Mouse (Mus musculus) limb, embryonic 15.5 days (tissue): ENCODE measurements around the gene Pex3. TPM values are rescaled to one million over a fixed set of nuclear protein-coding genes. Genes with fewer than 3 reads are reported as not detected.
A peak's percentile ranks its signal among the peaks of the same experiment; 100 is the strongest.
"Not testable (repeated sequence)": the region's sequence is repeated elsewhere in the genome, so short reads cannot be mapped to it uniquely, and the experiment has no call there.

Source experiments
- ATAC-seq: fragments of 200-750 bp; cut with Nextera tagmentation; 2 replicates; pipeline ENCODE4 v1.8.0; 2017; ENCODE audit warnings: low read depth, moderate TSS enrichment; ENCODE audit not compliant: insufficient number of reproducible peaks, low FRiP score, low TSS enrichment
- H3K27ac ChIP-seq: fragments of 300-500 bp; sonication (generic); 2 replicates; pipeline ENCODE4 v1.5.1; 2015; ENCODE audit warnings: moderate library complexity, mild to moderate bottlenecking, inconsistent platforms
- H3K27me3 ChIP-seq: fragments of 300-500 bp; sonication (generic); 2 replicates; pipeline ENCODE4 v1.6.1; 2015; ENCODE audit warnings: inconsistent platforms
- H3K36me3 ChIP-seq: fragments of 300-500 bp; sonication (generic); 2 replicates; pipeline ENCODE4 v1.6.1; 2015; ENCODE audit warnings: inconsistent platforms
- H3K4me1 ChIP-seq: fragments of 300-500 bp; sonication (generic); 2 replicates; pipeline ENCODE4 v1.6.1; 2015; ENCODE audit warnings: inconsistent platforms
- H3K4me2 ChIP-seq: fragments of 300-500 bp; sonication (generic); 2 replicates; pipeline ENCODE4 v1.6.1; 2015; ENCODE audit warnings: mild to moderate bottlenecking, inconsistent platforms
- H3K4me3 ChIP-seq: fragments of 300-500 bp; sonication (generic); 2 replicates; pipeline ENCODE4 v1.5.1; 2015; ENCODE audit warnings: mild to moderate bottlenecking, inconsistent platforms
- H3K9ac ChIP-seq: fragments of 300-500 bp; sonication (generic); 2 replicates; pipeline ENCODE4 v1.6.1; 2015; ENCODE audit warnings: inconsistent platforms
- H3K9me3 ChIP-seq: fragments of 300-500 bp; sonication (generic); 2 replicates; pipeline ENCODE4 v1.6.1; 2016; ENCODE audit warnings: inconsistent platforms
- WGBS: fragments of 180-500 bp; shearing (Covaris S2); methylation state at CpG from one replicate; pipeline ENCODE4 v1.1.7; 2015; 5-methylcytosine and 5-hydroxymethylcytosine counted together
- polyA plus RNA-seq: library from polyadenylated mRNA; unstranded; fragments of >200 nt; fragmentation: Nextera tagmentation; extraction: Ambion mirVana; gene quantifications from 2 replicates; pipeline ENCODE4 v1.2.1, GENCODE M21; 2015

The Pex3 gene
- polyA plus RNA-seq, 1 experiment from 2014 or later, result 27.8 TPM

DNA sequence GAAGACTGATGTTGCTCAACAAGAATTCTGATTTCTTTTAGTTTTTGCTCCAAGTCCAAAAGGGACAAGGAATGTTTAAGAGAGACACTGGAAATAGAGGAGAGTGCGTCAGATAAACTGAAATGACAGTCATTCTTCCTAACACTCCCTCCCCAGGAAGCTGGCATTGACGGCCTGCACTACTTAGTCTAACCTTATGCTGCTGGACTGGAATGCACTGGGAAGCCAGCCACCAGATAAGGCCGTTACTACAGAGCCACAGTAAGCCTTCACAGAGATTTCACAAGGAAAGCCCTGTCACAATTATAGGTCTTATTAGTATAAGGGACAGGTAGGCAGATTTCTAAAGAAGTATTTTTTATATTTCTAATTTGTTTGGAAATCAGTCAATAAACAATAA, 18.2 kb downstream of the Pex3 start:
- H3K9me3 ChIP-seq, result no peaks in the 10 kb centered on the region
- no peak for ATAC-seq
- H3K36me3 ChIP-seq, result peaks cover 46% of the 10 kb centered on the region
- H3K27me3 ChIP-seq, result no peaks in the 10 kb centered on the region
- H3K4me1 ChIP-seq, result no peaks in the 10 kb centered on the region
- no peak overlapping the region for H3K27ac ChIP-seq
- H3K4me3 ChIP-seq, result no peak overlapping the region
- H3K4me2 ChIP-seq, result no peak overlapping the region
- 80% methylated on average over 3 of the region's 3 CpGs for WGBS
- H3K9ac ChIP-seq, result no peak overlapping the region

GRCm38 (mm10) chr10:13528155-13528554, 24.8 kb downstream of the Pex3 start:
- 92% methylated on average over 4 of the region's 4 CpGs for WGBS
- no peak overlapping the region for H3K4me2 ChIP-seq
- no peaks in the 10 kb centered on the region for H3K27me3 ChIP-seq
- H3K4me3 ChIP-seq, result no peak overlapping the region
- no peaks in the 10 kb centered on the region for H3K9me3 ChIP-seq
- H3K36me3 ChIP-seq, result peaks cover 44% of the 10 kb centered on the region
- ATAC-seq, result no peak
- H3K9ac ChIP-seq, result no peak overlapping the region
- no peaks in the 10 kb centered on the region for H3K4me1 ChIP-seq
- no peak overlapping the region for H3K27ac ChIP-seq

DNA sequence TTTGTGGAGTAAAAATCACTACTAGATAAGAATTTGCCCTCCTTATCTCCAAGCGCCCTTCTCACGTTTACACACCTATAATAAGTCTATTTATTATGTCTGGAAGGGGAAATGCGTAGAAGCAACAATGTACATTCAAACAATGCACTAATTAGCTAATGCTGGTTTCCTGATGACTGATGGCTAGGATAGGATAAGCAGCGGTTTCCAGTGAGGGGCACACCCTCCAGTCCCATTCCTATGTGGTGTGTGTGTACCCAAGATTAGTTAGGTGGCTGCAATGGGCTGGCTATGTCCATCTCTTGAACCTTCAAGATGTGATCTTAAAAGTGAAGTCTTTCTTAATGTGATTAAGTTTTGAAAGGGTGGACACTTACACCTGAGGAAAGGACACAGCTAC, 31.1 kb downstream of the Pex3 start:
- H3K9me3 ChIP-seq, result no peaks in the 10 kb centered on the region
- 81% methylated on average over 4 of the region's 4 CpGs for WGBS
- H3K4me2 ChIP-seq, result no peak overlapping the region
- ATAC-seq, result no peak
- no peaks in the 10 kb centered on the region for H3K27me3 ChIP-seq
- no peaks in the 10 kb centered on the region for H3K4me1 ChIP-seq
- peaks cover 10% of the 10 kb centered on the region for H3K36me3 ChIP-seq
- no peak overlapping the region for H3K9ac ChIP-seq
- no peak overlapping the region for H3K27ac ChIP-seq
- no peak overlapping the region for H3K4me3 ChIP-seq

DNA sequence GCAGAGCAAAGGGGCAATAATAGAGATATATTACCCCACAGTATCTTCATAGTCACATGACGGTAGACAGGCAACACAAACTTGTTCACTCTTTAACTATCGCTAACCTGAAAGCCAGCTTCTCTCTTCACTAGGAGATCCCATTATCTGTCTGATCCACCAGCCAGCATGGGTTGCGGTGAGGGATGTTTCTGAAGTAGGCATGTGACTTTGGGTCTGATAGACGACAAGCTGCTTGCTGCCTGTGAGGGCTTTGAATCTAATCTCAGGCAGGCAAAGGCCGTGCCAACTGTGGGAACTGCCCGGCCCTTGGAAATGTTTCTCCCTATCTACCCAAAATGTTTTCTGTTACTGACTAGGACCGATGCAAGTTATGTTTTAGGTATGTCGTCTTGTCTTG, 50.6 kb downstream of the Pex3 start:
- no peak overlapping the region for H3K4me3 ChIP-seq
- H3K4me2 ChIP-seq, result no peak overlapping the region
- 84% methylated on average over 8 of the region's 8 CpGs for WGBS

GRCm38 (mm10) chr10:13501533-13501932, 51.4 kb downstream of the Pex3 start:
- ATAC-seq, H3K36me3 ChIP-seq, H3K27ac ChIP-seq, H3K9me3 ChIP-seq, H3K27me3 ChIP-seq: not testable (repeated sequence)
- peaks cover 11% of the 10 kb centered on the region; the same call in 1 of the 2 replicates for H3K4me1 ChIP-seq
- peak overlapping the region; percentile 88 for H3K4me2 ChIP-seq
- H3K9ac ChIP-seq, result 0 out of 2 replicates have a peak overlapping the region, but pooled peaks have one; percentile 52
- WGBS, result 50% methylated on average over 4 of the region's 4 CpGs
- peak overlapping the region; percentile 60 for H3K4me3 ChIP-seq

More for the DNA sequence above, 50.6 kb downstream of the Pex3 start:
- Histone ChIP-seq H3K36me3 (peaks cover 7% of the 10 kb centered on the region; the same call in 1 of the 2 replicates), H3K9ac (no peak overlapping the region), H3K27me3 (no peaks in the 10 kb centered on the region), H3K9me3 (no peaks in the 10 kb centered on the region), H3K4me1 (peaks cover 11% of the 10 kb centered on the region; the same call in 1 of the 2 replicates), H3K27ac (no peak overlapping the region)
- ATAC-seq, result no peak

DNA sequence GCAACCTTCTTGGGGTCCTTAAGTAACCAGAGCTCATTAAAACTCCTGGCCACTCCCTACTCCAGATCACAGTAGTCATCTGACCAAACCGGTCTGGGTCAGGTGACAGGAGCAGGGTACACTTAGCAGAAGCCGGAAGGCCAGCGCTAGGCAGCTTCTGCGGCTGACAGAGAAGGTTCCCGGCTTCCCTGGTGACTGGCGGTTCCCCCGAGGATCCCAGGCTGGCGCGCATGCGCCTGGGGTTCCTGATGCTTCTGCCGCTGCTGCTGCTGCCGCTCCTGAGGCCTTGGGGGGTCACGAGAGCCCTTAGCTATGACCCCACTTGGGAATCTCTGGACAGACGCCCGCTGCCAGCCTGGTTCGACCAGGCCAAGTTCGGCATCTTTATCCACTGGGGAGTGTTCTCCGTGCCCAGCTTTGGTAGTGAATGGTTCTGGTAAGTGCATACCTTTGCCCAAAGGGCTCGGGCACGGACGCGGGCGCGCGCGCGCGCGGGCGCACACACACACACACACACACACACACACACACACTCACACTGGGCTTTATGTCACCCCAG, 51.9 kb downstream of the Pex3 start:
- WGBS, result 1% methylated on average over 30 of the region's 30 CpGs
- Histone ChIP-seq H3K4me3 (peak overlapping the region; percentile 60), H3K27ac (no peak overlapping the region), H3K9me3 (no peaks in the 10 kb centered on the region), H3K4me2 (peak overlapping the region; percentile 88), H3K4me1 (peaks cover 11% of the 10 kb centered on the region; the same call in 1 of the 2 replicates), H3K27me3 (no peaks in the 10 kb centered on the region), H3K36me3 (peaks cover 7% of the 10 kb centered on the region; the same call in 1 of the 2 replicates), H3K9ac (peak overlapping the region; percentile 52)
- peak; percentile 73 for ATAC-seq

GRCm38 (mm10) chr10:13500473-13500872, 52.5 kb downstream of the Pex3 start:
- Histone ChIP-seq H3K27ac (no peak overlapping the region), H3K36me3 (peaks cover 7% of the 10 kb centered on the region; the same call in 1 of the 2 replicates), H3K27me3 (no peaks in the 10 kb centered on the region), H3K9me3 (no peaks in the 10 kb centered on the region), H3K4me3 (peak overlapping the region; percentile 60), H3K4me1 (peaks cover 11% of the 10 kb centered on the region; the same call in 1 of the 2 replicates), H3K4me2 (peak overlapping the region; percentile 88), H3K9ac (no peak overlapping the region)
- 49% methylated on average over 9 of the region's 9 CpGs for WGBS
- no peak for ATAC-seq

- H3K27me3 ChIP-seq, result no peaks in the 10 kb centered on the region
- no peak within 1 kb of the TSS for H3K9ac ChIP-seq
- H3K4me2 ChIP-seq, result no peak within 1 kb of the TSS
- no peak within 1 kb of the TSS for H3K27ac ChIP-seq
- no peaks in the 10 kb centered on the region for H3K9me3 ChIP-seq
- no peaks in the 10 kb centered on the region for H3K36me3 ChIP-seq
- no peak within 1 kb of the TSS for H3K4me3 ChIP-seq
- ATAC-seq, result no peak
- peaks cover 11% of the 10 kb centered on the region; the same call in 1 of the 2 replicates for H3K4me1 ChIP-seq
- WGBS, result 82% methylated on average over 2 of the region's 2 CpGs
These were observed 53.6 kb downstream of the Pex3 start, which contains the start of gene Fuca2 for GRCm38 (mm10) chr10:13499331-13499730. TSS of gene Fuca2 (plus strand) at chr10:13499540.

- ATAC-seq, result no peak
- Histone ChIP-seq H3K27ac (no peak overlapping the region), H3K4me1 (0 out of 2 replicates have a peak, but pooled peaks cover 6% of the 10 kb centered on the region), H3K4me2 (no peak overlapping the region), H3K4me3 (no peak overlapping the region), H3K9ac (no peak overlapping the region), H3K9me3 (no peaks in the 10 kb centered on the region), H3K36me3 (no peaks in the 10 kb centered on the region), H3K27me3 (no peaks in the 10 kb centered on the region)
- WGBS, result 85% methylated on average over 3 of the region's 3 CpGs
These were observed 56.6 kb downstream of the Pex3 start for GRCm38 (mm10) chr10:13496315-13496714.

- 85% methylated on average over 9 of the region's 9 CpGs for WGBS
- no peaks in the 10 kb centered on the region for H3K9me3 ChIP-seq
- no peak for ATAC-seq
- H3K4me1 ChIP-seq, result no peaks in the 10 kb centered on the region
- H3K27ac ChIP-seq, result no peak overlapping the region
- H3K4me2 ChIP-seq, result no peak overlapping the region
- no peak overlapping the region for H3K9ac ChIP-seq
- no peak overlapping the region for H3K4me3 ChIP-seq
- H3K27me3 ChIP-seq, result no peaks in the 10 kb centered on the region
- no peaks in the 10 kb centered on the region for H3K36me3 ChIP-seq
These were observed 58.8 kb downstream of the Pex3 start for GRCm38 (mm10) chr10:13493978-13494686.

GRCm38 (mm10) chr10:13489671-13490070, 63.3 kb downstream of the Pex3 start:
- Histone ChIP-seq H3K4me1 (no peaks in the 10 kb centered on the region), H3K27me3 (no peaks in the 10 kb centered on the region), H3K36me3 (no peaks in the 10 kb centered on the region), H3K9me3 (no peaks in the 10 kb centered on the region), H3K4me2 (no peak overlapping the region), H3K4me3 (no peak overlapping the region), H3K9ac (no peak overlapping the region), H3K27ac (no peak overlapping the region)
- ATAC-seq, result no peak
- 70% methylated on average over 6 of the region's 6 CpGs for whole genome bisulfite sequencing

DNA sequence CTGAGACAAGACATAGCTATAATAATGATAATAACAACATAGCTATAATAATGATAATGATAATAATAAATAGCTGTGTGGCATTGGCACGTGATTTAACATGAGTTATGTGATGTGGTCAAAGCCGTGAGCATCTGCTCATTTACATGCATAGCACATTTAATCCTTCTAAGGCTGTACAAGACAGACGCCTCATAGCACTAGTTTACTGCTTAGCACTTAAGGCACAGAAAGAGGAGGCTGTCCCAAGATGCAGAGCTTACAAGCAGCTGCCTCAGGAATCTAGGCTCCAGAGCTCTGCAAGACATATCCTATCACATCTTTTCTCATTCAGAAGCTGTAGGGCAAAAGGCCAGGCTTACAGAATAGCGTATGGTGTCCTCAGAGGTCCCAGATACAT, 67.0 kb downstream of the Pex3 start:
- Histone ChIP-seq H3K4me1 (no peaks in the 10 kb centered on the region), H3K9ac (no peak overlapping the region), H3K27me3 (no peaks in the 10 kb centered on the region), H3K27ac (no peak overlapping the region), H3K9me3 (no peaks in the 10 kb centered on the region), H3K4me2 (no peak overlapping the region), H3K36me3 (no peaks in the 10 kb centered on the region), H3K4me3 (no peak overlapping the region)
- 62% methylated on average over 4 of the region's 4 CpGs for WGBS
- ATAC-seq, result no peak
